Mouse (Mus musculus): ENCODE results near the gene Dhx30. TPM values are rescaled to one million over a fixed set of nuclear protein-coding genes. Genes with fewer than 3 reads are reported as not detected.

Dhx30 gene
- polyA plus RNA-seq (2021; fragmentation: Nextera tagmentation), result 109 and 137 TPM in 2 replicates
- long read RNA-seq, experiment 1, full-length matches to known transcripts, result 29 of 74 reads
- long read RNA-seq, experiment 1, partial matches to known transcripts, result 30 of 74 reads
- long read RNA-seq, experiment 1, other reads (novel, unspliced or antisense), result 15 of 74 reads
- long read RNA-seq, experiment 2, full-length matches to known transcripts, result 231 of 430 reads
- long read RNA-seq, experiment 2, partial matches to known transcripts, result 72 of 430 reads
- long read RNA-seq, experiment 2, other reads (novel, unspliced or antisense), result 127 of 430 reads

GRCm38 (mm10) chr9:110117779-110118139 is at the start of gene Dhx30:
Gene Dhx30 (minus strand): TSS chr9:110117830.

DNA sequence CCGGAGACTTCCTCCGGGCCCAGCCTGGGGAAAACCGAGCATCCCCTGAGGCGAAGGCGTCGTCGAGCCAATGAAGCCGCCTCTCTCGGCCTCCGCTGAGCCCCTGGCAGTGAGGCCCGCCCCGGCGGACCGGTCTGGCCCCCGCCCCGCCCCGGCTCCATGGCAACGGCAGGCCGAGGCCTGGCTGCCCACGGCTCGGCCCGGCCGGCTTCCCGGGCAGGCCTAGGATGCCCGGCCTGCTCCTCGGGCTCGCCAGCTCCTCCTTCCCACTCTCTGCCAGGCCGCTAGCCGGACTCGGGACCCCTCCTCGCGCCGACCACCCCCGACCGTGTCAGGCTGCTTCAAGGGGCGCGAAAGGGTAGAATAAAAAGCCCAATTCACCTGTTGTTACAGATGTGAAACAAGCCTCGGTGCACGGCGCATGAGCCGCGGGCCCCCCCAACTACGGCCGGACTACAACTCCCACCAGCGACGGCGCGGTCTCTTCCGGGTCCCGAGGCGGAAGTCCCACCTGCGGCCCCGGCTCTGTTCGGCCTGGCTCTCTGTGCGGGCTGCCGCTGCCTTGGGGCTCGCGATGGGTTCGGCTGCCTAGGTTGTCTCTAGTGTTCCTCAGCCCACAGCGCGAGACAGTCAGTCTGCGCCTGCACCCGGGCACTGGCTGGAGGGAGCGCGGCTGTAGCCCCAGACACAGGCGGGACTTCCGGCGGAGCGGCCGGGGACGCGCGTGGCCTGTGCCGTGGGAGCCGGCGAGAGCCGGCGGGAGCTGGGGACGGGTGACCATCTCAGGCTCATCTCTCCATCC is 452 bp downstream of the Dhx30 start, which contains the start of gene Smarcc1:
TSS of gene Smarcc1 (plus strand) at position 732 of the 802 bp plus-strand sequence.

Other genes starting within 250 kb of the Dhx30 start
- 2.2 and 2.5 TPM in 2 replicates for gene Cdc25a, start 242.3 kb downstream of the Dhx30 start, polyA plus RNA-seq (2021; fragmentation: Nextera tagmentation)
- 309 and 332 TPM in 2 replicates for gene Map4, start 186.4 kb downstream of the Dhx30 start, polyA plus RNA-seq (2021; fragmentation: Nextera tagmentation)
- 22.6 and 24.2 TPM in 2 replicates for gene Smarcc1, start 122 bp downstream of the Dhx30 start, polyA plus RNA-seq (2021; fragmentation: Nextera tagmentation)
- gene Cspg5, start 126.0 kb upstream of the Dhx30 start, polyA plus RNA-seq (2021; fragmentation: Nextera tagmentation), result 52.3 and 60.3 TPM in 2 replicates
- 18.0 and 18.5 TPM in 2 replicates for gene Elp6, start 187.3 kb upstream of the Dhx30 start, polyA plus RNA-seq (2021; fragmentation: Nextera tagmentation)
- 31.7 and 33.5 TPM in 2 replicates for gene Scap, start 215.5 kb upstream of the Dhx30 start, polyA plus RNA-seq (2021; fragmentation: Nextera tagmentation)

Measured in layer of hippocampus, adult 6 months (tissue).